Mouse (Mus musculus) ES-E14 (cell line): ENCODE measurements around the gene Sash1. TPM values are rescaled to one million over a fixed set of nuclear protein-coding genes. Genes with fewer than 3 reads are reported as not detected.

Source experiments
- DNase-seq: peaks from one replicate; pipeline ENCODE4 v3.0.0-alpha.2; 2013; ENCODE audit warnings: low read depth, low spot score
- H3K27ac ChIP-seq: 2 replicates; pipeline ENCODE4 v1.5.1; 2012; ENCODE audit warnings: low read depth, mild to moderate bottlenecking, low read length, moderate library complexity, mixed read lengths; ENCODE audit not compliant: poor library complexity, insufficient read depth, severe bottlenecking
- H3K36me3 ChIP-seq: 2 replicates; pipeline ENCODE4 v1.6.1; 2012; ENCODE audit warnings: mild to moderate bottlenecking, low read length, moderate library complexity, mixed read lengths; ENCODE audit not compliant: control insufficient read depth, poor library complexity, insufficient read depth, severe bottlenecking
- H3K4me1 ChIP-seq, 2 experiments: fragments of 150-350 bp in 1 of 2; sonication (generic) in 1 of 2; 2 replicates each; pipeline ENCODE4 v1.6.1; 2012; ENCODE audit warnings: low read length in 2 of 2, mild to moderate bottlenecking in 1 of 2, mixed read lengths in 1 of 2; ENCODE audit not compliant: control insufficient read depth in 2 of 2, insufficient read depth in 2 of 2, poor library complexity in 1 of 2
- H3K4me3 ChIP-seq, 2 experiments: fragments of 150-350 bp in 1 of 2; sonication (generic) in 1 of 2; 2 replicates each; pipeline ENCODE4 v1.5.1; 2012; ENCODE audit warnings: low read length in 2 of 2, low read depth in 1 of 2, mild to moderate bottlenecking in 1 of 2, mixed read lengths in 1 of 2; ENCODE audit not compliant: insufficient read depth in 1 of 2, poor library complexity in 1 of 2, severe bottlenecking in 1 of 2
- H3K9ac ChIP-seq: 2 replicates; pipeline ENCODE4 v1.6.1; 2012; ENCODE audit warnings: low read depth, mild to moderate bottlenecking, low read length, mixed read lengths; ENCODE audit not compliant: poor library complexity, insufficient read depth, severe bottlenecking
- H3K9me3 ChIP-seq: fragments of 150-350 bp; sonication (generic); 2 replicates; pipeline ENCODE4 v1.6.1; 2012; ENCODE audit warnings: low read depth, mild to moderate bottlenecking, low read length; ENCODE audit not compliant: control insufficient read depth, insufficient read depth
- CHD2 ChIP-seq: IDR thresholded peaks from 2 replicates; pipeline ENCODE4 v1.6.1; 2014; ENCODE audit warnings: mild to moderate bottlenecking, low read depth, low read length, inconsistent platforms
- HCFC1 ChIP-seq: IDR thresholded peaks from 2 replicates; pipeline ENCODE4 v1.6.1; 2012; ENCODE audit warnings: low read length, inconsistent platforms, borderline replicate concordance; ENCODE audit not compliant: insufficient read depth
- MAFK ChIP-seq: IDR thresholded peaks from 2 replicates; pipeline ENCODE4 v1.6.1; 2014; ENCODE audit warnings: mild to moderate bottlenecking, low read depth, low read length, inconsistent platforms; ENCODE audit not compliant: insufficient read depth
- ZC3H11A ChIP-seq: IDR thresholded peaks from 2 replicates; pipeline ENCODE4 v1.6.1; 2012; ENCODE audit warnings: low read depth, mild to moderate bottlenecking, inconsistent platforms, low read length, borderline replicate concordance
- ZNF384 ChIP-seq: IDR thresholded peaks from 2 replicates; pipeline ENCODE4 v1.6.1; 2012; ENCODE audit warnings: low read depth, low read length, inconsistent platforms
- in situ Hi-C, 2 experiments: fragments of 600-800 bp; cut with MboI; formaldehyde crosslinking; loops; one replicate each; pipeline ENCODE4 v1.15.1; 2025; ENCODE audit warnings: low sequenced_read_pairs in 2 of 2, inconsistent platforms in 1 of 2; ENCODE audit not compliant: unreplicated experiment in 2 of 2
- total RNA-seq: library from RNA; depleted of rRNA; stranded (reverse); fragments of 300-350 nt; gene quantifications from 2 replicates; pipeline ENCODE4 v1.2.3, GENCODE M21; 2012

The Sash1 gene
- total RNA-seq, 1 experiment = 16.8 TPM

DNA sequence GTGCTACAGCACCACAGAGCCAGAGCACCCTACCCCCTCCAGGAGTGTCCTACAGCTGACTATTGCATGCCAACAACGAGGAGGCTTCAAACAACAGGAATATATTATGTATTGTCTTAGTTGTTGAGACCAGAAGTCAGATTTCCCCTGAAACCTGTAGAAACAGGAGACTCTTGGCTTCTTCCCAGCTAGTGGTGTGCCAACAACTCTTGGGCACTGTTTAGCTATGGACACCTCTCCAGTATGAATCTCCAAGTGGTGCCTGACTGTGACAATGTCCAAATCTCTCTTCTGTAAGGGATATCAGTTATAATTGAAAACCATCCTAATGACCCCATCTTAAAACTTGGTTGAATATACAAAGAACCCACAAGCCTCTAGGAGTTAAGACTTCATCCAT is 13.9 kb downstream of the Sash1 start:
- TF ChIP-seq ZC3H11A (no peak), MAFK (no peak), ZNF384 (no peak), CHD2 (no peak), HCFC1 (no peak)
- in situ Hi-C loops = no loop called here
- no peak for DNase-seq
- no peak overlapping the region for H3K4me3 ChIP-seq
- no peak overlapping the region for H3K27ac ChIP-seq
- no peaks in the 10 kb centered on the region; the same call in 1 of the 2 replicates for H3K36me3 ChIP-seq
- H3K9me3 ChIP-seq = no peaks in the 10 kb centered on the region
- no peak overlapping the region for H3K9ac ChIP-seq
- peaks cover 2 to 6% of the 10 kb centered on the region in 2 experiments; a peak in 1 of 4 replicates for H3K4me1 ChIP-seq

DNA sequence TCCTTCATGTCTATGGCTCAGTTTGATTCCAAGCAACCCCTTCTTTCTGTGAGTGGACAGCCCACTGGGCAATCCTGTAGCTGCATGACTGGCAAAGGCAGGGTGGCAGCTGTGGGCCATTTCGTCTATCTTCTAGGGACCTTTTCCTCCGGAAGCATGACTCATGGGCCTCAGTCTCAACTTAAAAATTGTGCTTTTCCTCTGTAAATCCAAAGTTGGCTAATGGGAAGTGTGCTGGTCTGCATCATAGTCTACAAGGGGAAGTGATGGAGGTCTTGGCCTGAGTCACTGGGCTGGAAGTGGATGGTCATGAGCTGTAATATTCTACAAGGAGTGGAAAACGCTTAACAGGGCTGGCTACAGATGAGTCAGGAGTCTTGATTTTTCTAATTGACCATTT is 15.5 kb downstream of the Sash1 start:
- Histone ChIP-seq H3K9ac (no peak overlapping the region), H3K4me1 (peaks cover 2 to 11% of the 10 kb centered on the region in 2 experiments; a peak in 1 of 4 replicates), H3K9me3 (no peaks in the 10 kb centered on the region), H3K36me3 (no peaks in the 10 kb centered on the region; the same call in 1 of the 2 replicates), H3K4me3 (no peak overlapping the region), H3K27ac (no peak overlapping the region)
- DNase-seq = no peak
- in situ Hi-C loops = no loop called here
- TF ChIP-seq CHD2 (no peak), MAFK (no peak), HCFC1 (no peak), ZC3H11A (no peak), ZNF384 (no peak)

DNA sequence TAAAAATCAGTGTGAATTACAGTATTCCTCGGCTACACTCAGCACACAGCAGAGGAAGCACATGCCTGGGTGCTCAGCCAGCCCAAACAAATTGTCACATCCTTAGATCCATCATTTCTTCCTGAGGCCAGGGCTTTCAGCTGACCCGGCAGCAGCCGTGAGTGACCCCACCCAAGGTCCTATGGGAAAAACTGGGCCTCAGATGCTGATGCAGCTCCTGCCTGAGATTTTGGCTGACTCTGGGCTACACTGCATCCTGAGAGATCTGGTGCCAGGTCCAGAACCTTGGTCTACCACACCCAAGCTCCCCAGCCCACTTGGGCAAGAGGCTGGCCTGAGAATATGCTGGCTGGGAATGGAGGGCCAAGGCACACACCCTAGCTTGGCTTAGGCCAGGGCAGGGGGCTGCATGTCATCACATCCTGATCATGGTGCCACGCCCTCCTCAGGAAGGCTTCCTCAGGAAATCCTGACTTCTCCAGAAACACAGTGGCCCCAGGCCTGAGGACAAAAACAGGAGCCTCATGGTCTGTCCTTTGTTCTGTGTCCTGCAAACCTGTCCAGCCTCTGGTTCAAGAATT is 19.7 kb downstream of the Sash1 start:
- H3K4me1 ChIP-seq = peaks cover 3 to 10% of the 10 kb centered on the region in 2 experiments; a peak in 1 of 4 replicates
- no peak overlapping the region for H3K9ac ChIP-seq
- H3K36me3 ChIP-seq = no peaks in the 10 kb centered on the region; the same call in 1 of the 2 replicates
- no peak overlapping the region for H3K4me3 ChIP-seq
- DNase-seq = no peak
- no peaks in the 10 kb centered on the region for H3K9me3 ChIP-seq
- no peak overlapping the region for H3K27ac ChIP-seq
- in situ Hi-C loops = no loop called here
- TF ChIP-seq HCFC1 (no peak), CHD2 (no peak), ZNF384 (no peak), ZC3H11A (no peak), MAFK (no peak)

DNA sequence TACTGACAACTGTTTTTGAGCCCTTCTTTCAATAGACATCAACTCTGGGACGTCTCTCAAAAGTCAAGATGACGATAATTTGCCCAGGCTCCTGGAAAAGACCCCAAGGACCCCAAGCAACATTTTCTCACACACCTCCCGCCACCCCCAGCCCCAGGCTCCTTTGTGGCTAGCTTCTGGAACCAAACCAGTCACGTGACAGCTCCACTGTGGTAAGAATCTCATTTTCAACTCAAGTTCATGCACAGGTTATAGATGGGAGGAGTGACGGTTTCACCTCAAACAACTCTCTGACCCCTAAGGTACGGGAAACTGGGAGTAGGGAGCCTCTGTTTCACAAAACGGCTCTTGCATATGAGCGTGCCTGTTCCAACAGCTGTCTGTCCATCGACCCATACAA is 25.2 kb downstream of the Sash1 start:
- no peak overlapping the region for H3K4me3 ChIP-seq
- in situ Hi-C loops = no loop called here
- H3K4me1 ChIP-seq = peaks cover 3 to 4% of the 10 kb centered on the region in 2 experiments; a peak in 1 of 4 replicates
- H3K36me3 ChIP-seq = no peaks in the 10 kb centered on the region; the same call in 1 of the 2 replicates
- DNase-seq = no peak
- H3K9ac ChIP-seq = no peak overlapping the region
- no peak for TF ChIP-seq ZNF384
- no peak for TF ChIP-seq MAFK
- no peak for TF ChIP-seq HCFC1
- TF ChIP-seq CHD2 = no peak
- TF ChIP-seq ZC3H11A = no peak
- no peak overlapping the region for H3K27ac ChIP-seq
- no peaks in the 10 kb centered on the region for H3K9me3 ChIP-seq
